Mouse (Mus musculus) liver, embryonic 11.5 days (tissue): Measurements from ENCODE around the gene Gm44965. TPM values are rescaled to one million over a fixed set of nuclear protein-coding genes. Genes with fewer than 3 reads are reported as not detected.

Experiments
- ATAC-seq: fragments of 200-750 bp; cut with Nextera tagmentation; replicated peaks from 2 replicates; pipeline ENCODE4 v1.8.0; 2017; ENCODE audit warnings: moderate number of reproducible peaks, mild to moderate bottlenecking, moderate TSS enrichment, moderate library complexity; ENCODE audit not compliant: low FRiP score
- DNase-seq: peaks from one replicate; pipeline ENCODE4 v3.0.0-alpha.2; 2017; ENCODE audit warnings: low spot score
- H3K27ac ChIP-seq: fragments of 300-500 bp; sonication (generic); 2 replicates; pipeline ENCODE4 v1.5.1; 2014; ENCODE audit warnings: mild to moderate bottlenecking, low read depth, low read length, control low read depth
- H3K27me3 ChIP-seq: fragments of 300-500 bp; sonication (generic); replicated peaks from 2 replicates; pipeline ENCODE4 v1.6.1; 2014; ENCODE audit warnings: low read length, mixed read lengths; ENCODE audit not compliant: control insufficient read depth, insufficient read depth
- H3K36me3 ChIP-seq: fragments of 300-500 bp; sonication (generic); 2 replicates; pipeline ENCODE4 v1.6.1; 2014; ENCODE audit warnings: mild to moderate bottlenecking, low read length, moderate library complexity, mixed read lengths; ENCODE audit not compliant: control insufficient read depth, insufficient read depth
- H3K4me1 ChIP-seq: fragments of 300-500 bp; sonication (generic); replicated peaks from 2 replicates; pipeline ENCODE4 v1.6.1; 2014; ENCODE audit warnings: low read length, mixed read lengths; ENCODE audit not compliant: control insufficient read depth, insufficient read depth
- H3K4me2 ChIP-seq: fragments of 300-500 bp; sonication (generic); 2 replicates; pipeline ENCODE4 v1.6.1; 2014; ENCODE audit warnings: mild to moderate bottlenecking, control low read depth, moderate library complexity
- H3K4me3 ChIP-seq: fragments of 300-500 bp; sonication (generic); 2 replicates; pipeline ENCODE4 v1.5.1; 2014; ENCODE audit warnings: low read depth, low read length, control low read depth
- H3K9ac ChIP-seq: fragments of 300-500 bp; sonication (generic); 2 replicates; pipeline ENCODE4 v1.6.1; 2014; ENCODE audit warnings: low read depth, low read length, control low read depth
- H3K9me3 ChIP-seq: fragments of 300-500 bp; sonication (generic); 2 replicates; pipeline ENCODE4 v1.6.1; 2016; ENCODE audit warnings: low read length, inconsistent platforms, mixed read lengths; ENCODE audit not compliant: control insufficient read depth
- WGBS: fragments of 180-500 bp; shearing (Covaris S2); extraction: QIAGEN DNeasy Blood & Tissue Kit; methylation state at CpG from one replicate; pipeline ENCODE4 v1.1.7; 2014; 5-methylcytosine and 5-hydroxymethylcytosine counted together
- polyA plus RNA-seq: library from polyadenylated mRNA; unstranded; fragments of >200 nt; fragmentation: Nextera tagmentation; extraction: Ambion mirVana; gene quantifications from 2 replicates; pipeline ENCODE4 v1.2.1, GENCODE M21; 2014

The Gm44965 gene
- polyA plus RNA-seq: not detected in 2 replicates

DNA sequence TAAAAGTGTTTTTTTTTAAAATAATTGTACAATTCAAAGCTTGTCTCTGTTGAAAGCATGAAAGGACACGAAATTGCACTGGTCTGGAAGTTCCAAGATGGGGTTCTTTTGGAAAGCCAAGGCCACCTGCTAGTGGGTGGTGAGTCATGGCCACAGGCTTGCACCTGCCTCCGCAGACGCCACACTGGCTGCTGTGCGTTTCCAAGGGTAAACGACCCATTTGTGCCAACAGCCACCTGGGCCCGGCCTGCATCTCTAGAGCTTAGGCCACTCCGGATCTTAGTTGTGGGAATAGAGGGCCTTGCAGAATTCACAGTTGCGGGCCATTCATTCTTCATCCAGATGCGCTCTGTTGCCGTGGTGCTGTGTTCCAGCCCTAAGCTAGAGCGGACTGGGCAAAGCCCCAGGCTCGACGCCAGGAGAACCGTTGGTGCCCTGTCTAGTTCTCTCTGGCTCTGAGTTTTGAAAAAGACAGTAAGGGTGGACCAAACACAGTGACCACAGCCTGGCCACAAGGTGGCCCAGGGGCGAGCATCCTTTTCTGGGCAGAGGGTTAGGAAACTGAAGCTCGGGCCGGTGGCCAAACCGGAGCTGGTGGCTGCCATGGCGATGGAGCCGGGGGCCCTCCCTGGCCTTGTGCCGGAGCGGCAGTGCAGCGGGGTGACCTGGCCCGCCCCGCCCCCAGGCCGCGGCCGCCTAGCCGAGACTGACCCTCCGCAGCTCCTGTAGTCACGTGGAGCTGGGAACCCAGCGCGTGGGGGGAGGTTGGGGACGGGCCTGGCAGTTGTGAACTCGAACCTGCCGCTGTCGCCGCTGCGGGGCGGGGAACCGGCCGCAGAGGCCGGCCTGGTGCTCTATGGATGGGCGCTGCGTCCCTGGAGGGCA, at the start of gene Gm44965, which contains the start of gene Repin1:
Gm44965 (plus strand) TSS at position 784 of the 885 bp plus-strand sequence.
Repin1 (plus strand) TSS at position 726 of the 885 bp plus-strand sequence.
- H3K4me3 ChIP-seq: peak within 1 kb of the TSS; percentile 84
- WGBS: 11% methylated on average over 45 of the region's 45 CpGs
- ATAC-seq (peak; percentile 84), DNase-seq (peak; percentile 90)
- peaks cover 26% of the 10 kb centered on the region for H3K36me3 ChIP-seq
- peaks cover 10% of the 10 kb centered on the region for H3K9me3 ChIP-seq
- no peaks in the 10 kb centered on the region for H3K27me3 ChIP-seq
- H3K4me1 ChIP-seq: peaks cover 11% of the 10 kb centered on the region
- H3K9ac ChIP-seq: peak within 1 kb of the TSS; percentile 84
- H3K4me2 ChIP-seq: peak within 1 kb of the TSS; percentile 81
- H3K27ac ChIP-seq: peak within 1 kb of the TSS; percentile 69

DNA sequence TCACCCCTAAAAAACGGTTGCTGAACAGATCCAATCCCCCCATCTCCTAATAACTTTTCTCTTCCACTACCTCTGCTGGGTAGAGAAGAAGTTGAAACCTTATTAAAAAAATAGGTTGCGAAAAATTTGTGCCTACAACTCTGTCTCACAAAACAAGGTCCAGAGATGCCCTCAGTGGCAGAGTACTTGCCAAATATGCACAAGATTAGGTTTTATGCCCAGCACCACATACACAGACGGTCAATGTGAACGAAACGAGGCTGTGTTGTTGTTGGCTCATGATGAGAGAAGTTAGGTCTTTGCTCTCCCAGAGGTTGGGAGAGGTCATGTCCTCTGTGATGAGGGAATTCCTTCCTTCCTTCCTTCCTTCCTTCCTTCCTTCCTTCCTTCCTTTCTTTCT, 48.5 kb upstream of the Gm44965 start:
- no peak overlapping the region for H3K9ac ChIP-seq
- no peaks in the 10 kb centered on the region for H3K4me1 ChIP-seq
- H3K4me3 ChIP-seq: no peak overlapping the region
- no peaks in the 10 kb centered on the region for H3K36me3 ChIP-seq
- no peak overlapping the region for H3K27ac ChIP-seq
- H3K4me2 ChIP-seq: no peak overlapping the region
- H3K9me3 ChIP-seq: no peaks in the 10 kb centered on the region
- 76% methylated on average over 5 of the region's 5 CpGs for WGBS
- DNase-seq (no peak), ATAC-seq (no peak)
- no peaks in the 10 kb centered on the region for H3K27me3 ChIP-seq

DNA sequence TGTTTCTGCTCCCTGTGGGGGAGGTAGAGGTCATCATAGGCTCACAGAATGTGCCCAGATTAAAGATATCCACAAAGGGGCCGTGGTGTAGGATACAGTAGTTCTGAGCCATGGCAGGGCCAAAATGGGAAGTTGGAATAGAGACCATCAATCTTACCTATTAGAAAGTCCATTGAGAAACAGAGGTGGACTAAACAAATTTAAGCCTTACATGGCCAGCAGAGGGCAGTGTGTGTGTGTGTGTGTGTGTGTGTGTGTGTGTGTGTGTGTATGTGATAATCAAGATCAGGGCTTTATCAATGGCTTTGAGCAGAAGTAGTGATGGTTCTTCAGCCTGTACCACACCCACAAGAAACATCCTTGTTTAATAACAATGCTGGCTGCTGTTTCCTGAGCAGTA, 47.5 kb upstream of the Gm44965 start:
- H3K36me3 ChIP-seq: no peaks in the 10 kb centered on the region
- H3K27ac ChIP-seq: no peak overlapping the region
- H3K4me1 ChIP-seq: no peaks in the 10 kb centered on the region
- 35% methylated on average over 1 of the region's 1 CpGs for WGBS
- no peaks in the 10 kb centered on the region for H3K9me3 ChIP-seq
- H3K4me2 ChIP-seq: no peak overlapping the region
- DNase-seq (no peak), ATAC-seq (no peak)
- H3K4me3 ChIP-seq: no peak overlapping the region
- H3K27me3 ChIP-seq: no peaks in the 10 kb centered on the region
- no peak overlapping the region for H3K9ac ChIP-seq

DNA sequence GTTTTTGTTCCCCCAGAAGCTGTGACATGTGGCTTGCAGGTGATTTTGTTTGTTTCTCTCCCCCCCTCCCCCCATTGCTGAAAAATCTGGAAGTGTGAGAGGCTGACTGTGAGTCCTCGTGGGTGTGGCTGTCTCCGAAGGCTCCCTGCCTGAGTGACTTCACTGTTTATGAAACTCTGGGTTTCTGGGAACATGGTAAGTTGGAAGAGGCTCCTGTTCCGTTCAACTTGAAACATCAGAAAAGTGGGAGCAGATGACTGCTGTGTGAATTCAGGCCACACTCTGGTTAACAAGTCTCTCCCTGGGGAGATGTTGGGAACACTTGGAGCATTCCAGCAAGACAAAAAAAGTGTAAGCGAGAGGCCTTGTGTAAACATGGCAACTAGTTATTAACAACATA, 46.9 kb upstream of the Gm44965 start:
- Histone ChIP-seq H3K9me3 (no peaks in the 10 kb centered on the region), H3K4me2 (no peak overlapping the region), H3K27ac (no peak overlapping the region), H3K36me3 (no peaks in the 10 kb centered on the region), H3K9ac (no peak overlapping the region), H3K4me3 (no peak overlapping the region), H3K4me1 (no peaks in the 10 kb centered on the region), H3K27me3 (no peaks in the 10 kb centered on the region)
- DNase-seq (no peak), ATAC-seq (no peak)
- WGBS: 61% methylated on average over 4 of the region's 4 CpGs

DNA sequence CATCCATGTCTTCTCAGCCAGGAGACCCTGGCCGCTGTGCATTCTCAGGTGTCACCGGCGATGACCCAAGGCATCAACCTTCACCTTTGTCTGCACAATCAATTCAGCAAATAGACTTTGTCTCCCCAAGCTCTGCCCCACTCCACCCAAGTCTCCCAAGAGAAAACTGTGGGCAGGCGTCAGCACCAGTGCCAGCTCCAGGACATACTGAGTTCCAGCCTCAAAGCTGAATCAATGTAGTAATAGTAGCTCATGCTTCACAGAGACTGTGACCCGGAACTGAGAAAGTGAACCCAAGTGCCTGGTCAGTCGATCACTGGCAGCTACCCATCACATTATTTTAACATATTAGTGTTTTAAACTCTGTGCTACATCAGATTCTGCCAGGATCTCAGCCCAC, 45.4 kb upstream of the Gm44965 start:
- no peaks in the 10 kb centered on the region for H3K27me3 ChIP-seq
- H3K9ac ChIP-seq: no peak overlapping the region
- no peak for DNase-seq
- 70% methylated on average over 6 of the region's 6 CpGs for WGBS
- H3K4me2 ChIP-seq: no peak overlapping the region
- ATAC-seq: no peak
- H3K9me3 ChIP-seq: no peaks in the 10 kb centered on the region
- H3K27ac ChIP-seq: no peak overlapping the region
- H3K36me3 ChIP-seq: no peaks in the 10 kb centered on the region
- H3K4me3 ChIP-seq: no peak overlapping the region
- no peaks in the 10 kb centered on the region for H3K4me1 ChIP-seq

DNA sequence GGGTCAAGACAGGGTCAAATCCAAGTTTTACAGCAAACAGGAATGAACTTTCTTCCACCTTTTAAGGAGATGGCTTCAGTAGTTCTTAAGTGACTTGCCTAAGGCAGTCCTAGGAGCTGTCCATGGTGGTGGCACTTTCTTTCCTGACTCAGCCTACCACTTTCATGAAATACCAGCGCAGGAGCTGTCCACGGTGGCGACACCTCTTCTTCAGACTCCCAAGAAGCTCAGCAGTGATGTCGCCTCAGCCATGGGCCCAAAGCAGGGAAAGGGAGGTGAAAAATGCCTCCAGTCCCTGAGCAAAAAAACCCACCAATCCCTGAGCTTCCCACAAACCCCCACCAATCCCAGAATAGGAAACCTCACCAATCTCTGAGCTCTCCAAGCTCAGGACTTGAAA, 40.8 kb upstream of the Gm44965 start:
- H3K36me3 ChIP-seq: no peaks in the 10 kb centered on the region
- H3K4me1 ChIP-seq: peaks cover 2% of the 10 kb centered on the region; the same call in 1 of the 2 replicates
- no peak overlapping the region for H3K27ac ChIP-seq
- no peak overlapping the region for H3K9ac ChIP-seq
- ATAC-seq (no peak), DNase-seq (peak; percentile 48)
- no peaks in the 10 kb centered on the region for H3K27me3 ChIP-seq
- 25% methylated on average over 4 of the region's 4 CpGs for WGBS
- H3K4me2 ChIP-seq: no peak overlapping the region
- H3K9me3 ChIP-seq: no peaks in the 10 kb centered on the region
- H3K4me3 ChIP-seq: no peak overlapping the region

DNA sequence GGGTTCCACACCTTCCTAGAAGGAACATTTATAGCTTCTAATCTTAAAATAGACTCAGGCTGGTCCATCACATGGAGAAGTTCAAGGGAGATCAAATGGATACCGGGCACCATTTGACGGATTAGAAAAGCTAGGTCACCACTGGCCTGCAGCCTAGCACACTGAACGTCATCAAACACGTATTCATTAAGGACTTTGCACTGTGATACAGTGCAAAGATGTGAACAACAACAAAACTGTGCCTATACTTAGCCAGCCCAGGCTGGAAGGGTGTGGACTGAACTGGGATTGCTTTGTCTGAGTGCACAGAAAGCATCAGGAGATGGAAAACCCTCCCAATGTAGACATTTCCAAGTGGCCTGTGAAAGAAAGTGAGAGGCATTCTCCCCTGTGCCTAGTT, 39.9 kb upstream of the Gm44965 start:
- DNase-seq (no peak), ATAC-seq (no peak)
- Histone ChIP-seq H3K9me3 (no peaks in the 10 kb centered on the region), H3K4me1 (peaks cover 2% of the 10 kb centered on the region; the same call in 1 of the 2 replicates), H3K9ac (peak overlapping the region; percentile 64; the same call in 1 of the 2 replicates), H3K4me3 (peak overlapping the region; percentile 43), H3K36me3 (no peaks in the 10 kb centered on the region), H3K4me2 (peak overlapping the region; percentile 74), H3K27ac (peak overlapping the region; percentile 8; the same call in 1 of the 2 replicates), H3K27me3 (no peaks in the 10 kb centered on the region)
- 82% methylated on average over 4 of the region's 4 CpGs for WGBS

DNA sequence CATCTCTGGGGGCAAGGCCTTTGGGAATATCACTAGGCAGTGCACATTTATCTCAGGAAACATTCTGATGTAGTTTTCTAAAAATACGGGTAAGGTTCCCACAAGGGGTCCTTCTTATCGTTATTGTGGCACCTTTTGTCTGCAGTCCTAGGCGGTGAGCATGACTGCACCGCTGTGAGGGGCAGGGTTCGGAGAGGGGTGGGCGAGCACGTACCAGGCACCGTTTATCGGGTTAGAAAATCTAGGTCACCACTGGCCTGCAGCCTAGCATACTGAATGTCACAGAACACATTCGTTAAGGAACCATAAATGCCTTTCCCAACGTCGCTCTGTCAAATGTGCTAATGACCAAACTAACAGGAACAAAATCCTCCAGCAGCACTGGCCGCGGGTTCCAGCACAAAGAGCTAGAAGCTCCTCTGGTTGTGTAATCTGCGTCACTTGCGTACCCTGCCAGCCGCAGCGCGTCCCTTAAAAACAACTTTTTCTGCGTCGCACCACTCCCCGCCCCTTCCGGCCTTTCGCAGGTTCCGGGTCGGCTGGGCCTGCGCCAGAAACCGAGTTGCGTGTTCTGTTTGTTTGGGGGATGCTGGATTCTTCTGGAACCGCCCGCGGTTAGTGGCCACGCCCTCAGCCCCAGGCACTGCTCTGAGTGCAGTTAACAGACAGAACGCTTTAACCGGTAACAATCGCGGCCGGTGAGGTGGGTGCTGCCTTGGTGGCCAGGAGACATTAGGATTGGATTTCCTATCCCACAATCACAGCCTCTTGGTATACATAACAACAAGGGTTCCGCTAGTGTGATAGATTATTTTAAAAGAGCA, 39.2 kb upstream of the Gm44965 start, which contains the start of gene Lrrc61:
Lrrc61 (plus strand) TSS at position 517 of the 824 bp plus-strand sequence.
- peak within 1 kb of the TSS; percentile 43 for H3K4me3 ChIP-seq
- H3K27ac ChIP-seq: peak within 1 kb of the TSS; percentile 68; the same call in 1 of the 2 replicates
- peak; percentile 89 for DNase-seq
- peaks cover 2% of the 10 kb centered on the region; the same call in 1 of the 2 replicates for H3K4me1 ChIP-seq
- ATAC-seq: peak; percentile 90
- peak within 1 kb of the TSS; percentile 74 for H3K4me2 ChIP-seq
- no peaks in the 10 kb centered on the region for H3K36me3 ChIP-seq
- no peaks in the 10 kb centered on the region for H3K27me3 ChIP-seq
- WGBS: under 1% methylated on average over 39 of the region's 39 CpGs
- H3K9me3 ChIP-seq: no peaks in the 10 kb centered on the region
- H3K9ac ChIP-seq: peak within 1 kb of the TSS; percentile 64
